Mouse (Mus musculus) testis, adult 2 months (tissue): ENCODE results near the gene Fam149a. TPM values are rescaled to one million over a fixed set of nuclear protein-coding genes. Genes with fewer than 3 reads are reported as not detected.

Source experiments
- H3K27ac ChIP-seq: fragments of 200-500 bp; 2 replicates; pipeline ENCODE4 v1.5.1; 2012; ENCODE audit warnings: low read depth, low read length; ENCODE audit not compliant: control insufficient read depth, insufficient read depth
- H3K27me3 ChIP-seq: fragments of 200-500 bp; 2 replicates; pipeline ENCODE4 v1.6.1; 2012; ENCODE audit warnings: mild to moderate bottlenecking, low read length, moderate library complexity; ENCODE audit not compliant: control insufficient read depth, insufficient read depth
- H3K36me3 ChIP-seq: fragments of 200-500 bp; 2 replicates; pipeline ENCODE4 v1.6.1; 2012; ENCODE audit warnings: mild to moderate bottlenecking, low read length; ENCODE audit not compliant: control insufficient read depth, insufficient read depth
- H3K4me1 ChIP-seq: fragments of 200-500 bp; 2 replicates; pipeline ENCODE4 v1.6.1; 2012; ENCODE audit warnings: low read length; ENCODE audit not compliant: control insufficient read depth, insufficient read depth
- H3K4me3 ChIP-seq: fragments of 200-500 bp; 2 replicates; pipeline ENCODE4 v1.5.1; 2012; ENCODE audit warnings: low read depth, mild to moderate bottlenecking, low read length, moderate library complexity, mixed read lengths; ENCODE audit not compliant: control insufficient read depth
- CTCF ChIP-seq: fragments of 200-500 bp; IDR thresholded peaks from 2 replicates; pipeline ENCODE4 v1.5.1; 2012; ENCODE audit warnings: low read depth, mild to moderate bottlenecking, inconsistent platforms, low read length, moderate library complexity; ENCODE audit not compliant: control insufficient read depth, insufficient read depth, insufficient replicate concordance
- POLR2A ChIP-seq: fragments of 200-500 bp; IDR thresholded peaks from 2 replicates; pipeline ENCODE4 v1.6.1; 2012; ENCODE audit warnings: low read depth, mild to moderate bottlenecking, inconsistent platforms, low read length, moderate library complexity; ENCODE audit not compliant: control insufficient read depth
- polyA plus RNA-seq: library from polyadenylated mRNA; depleted of rRNA; stranded (reverse); fragments of >200 nt; gene quantifications from 2 replicates; pipeline ENCODE4 v1.2.3, GENCODE M21; 2012; rRNA removed

Fam149a gene
- polyA plus RNA-seq, 1 experiment: 0.25 TPM

- Histone ChIP-seq H3K27me3 (no peaks in the 10 kb centered on the region), H3K4me1 (no peaks in the 10 kb centered on the region), H3K36me3 (no peaks in the 10 kb centered on the region), H3K27ac (no peak overlapping the region), H3K4me3 (no peak overlapping the region)
- TF ChIP-seq CTCF (no peak), POLR2A (no peak)
These were observed 76.6 kb downstream of the Fam149a start for GRCm38 (mm10) chr8:45305479-45305878.

GRCm38 (mm10) chr8:45304354-45304753 is 77.7 kb downstream of the Fam149a start:
- Histone ChIP-seq H3K4me1 (no peaks in the 10 kb centered on the region), H3K27ac (no peak overlapping the region), H3K27me3 (no peaks in the 10 kb centered on the region), H3K4me3 (no peak overlapping the region), H3K36me3 (no peaks in the 10 kb centered on the region)
- TF ChIP-seq CTCF: no peak
- TF ChIP-seq POLR2A: no peak

- no peaks in the 10 kb centered on the region for H3K4me1 ChIP-seq
- no peak for TF ChIP-seq CTCF
- no peak for TF ChIP-seq POLR2A
- H3K4me3 ChIP-seq: no peak overlapping the region
These were observed 79.7 kb downstream of the Fam149a start for GRCm38 (mm10) chr8:45302390-45302789.

DNA sequence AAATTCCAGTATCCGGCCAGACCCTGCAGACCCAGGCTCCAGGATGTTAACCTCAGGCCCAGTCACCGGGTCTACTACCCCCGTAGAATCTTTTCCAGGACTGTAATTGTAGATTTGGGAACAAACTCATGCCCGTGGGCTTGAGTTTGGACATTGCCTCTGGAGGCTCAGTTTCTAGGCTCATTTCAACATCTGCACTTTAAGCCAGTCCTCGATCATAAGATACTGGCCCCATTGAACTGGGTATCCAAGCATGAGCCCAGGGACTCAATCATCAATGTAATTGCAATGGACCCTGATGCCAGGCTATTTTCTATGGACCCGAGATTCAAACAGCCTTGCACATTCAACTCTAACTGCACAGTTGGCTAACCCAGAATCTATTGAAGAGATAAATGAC is 86.8 kb downstream of the Fam149a start:
- no peak overlapping the region for H3K4me3 ChIP-seq
- H3K27ac ChIP-seq: no peak overlapping the region
- no peaks in the 10 kb centered on the region for H3K4me1 ChIP-seq
- H3K27me3 ChIP-seq: no peaks in the 10 kb centered on the region
- no peak for TF ChIP-seq POLR2A
- TF ChIP-seq CTCF: no peak
- no peaks in the 10 kb centered on the region for H3K36me3 ChIP-seq

More at GRCm38 (mm10) chr8:45302390-45302789, 79.7 kb downstream of the Fam149a start:
- no peaks in the 10 kb centered on the region for H3K27me3 ChIP-seq
- H3K36me3 ChIP-seq: no peaks in the 10 kb centered on the region
- no peak overlapping the region for H3K27ac ChIP-seq

DNA sequence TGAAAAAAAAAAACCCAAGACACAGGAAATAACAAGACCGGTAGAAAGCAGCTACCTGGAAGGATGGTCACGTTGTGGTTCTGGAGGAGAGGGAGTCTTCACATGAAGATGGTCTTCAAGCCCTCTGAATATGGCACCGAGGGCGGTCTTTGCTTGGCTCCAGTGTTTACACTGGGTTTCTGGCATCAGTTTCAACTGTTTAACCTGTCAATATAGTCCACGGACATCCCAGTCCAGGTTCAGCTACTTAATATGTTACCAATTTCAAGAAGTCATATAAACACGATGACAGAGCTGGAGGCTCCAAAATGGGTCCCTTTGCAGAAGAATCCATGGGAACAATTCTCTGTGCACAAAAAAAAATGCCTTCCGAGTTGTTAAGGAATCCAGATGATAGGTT is 87.4 kb downstream of the Fam149a start, which contains the start of gene Klkb1:
Klkb1 (minus strand) TSS at position 173 of the 400 bp plus-strand sequence.
- Histone ChIP-seq H3K4me3 (no peak within 1 kb of the TSS), H3K36me3 (no peaks in the 10 kb centered on the region), H3K27me3 (no peaks in the 10 kb centered on the region), H3K4me1 (no peaks in the 10 kb centered on the region), H3K27ac (no peak within 1 kb of the TSS)
- TF ChIP-seq POLR2A (no peak), CTCF (no peak)

DNA sequence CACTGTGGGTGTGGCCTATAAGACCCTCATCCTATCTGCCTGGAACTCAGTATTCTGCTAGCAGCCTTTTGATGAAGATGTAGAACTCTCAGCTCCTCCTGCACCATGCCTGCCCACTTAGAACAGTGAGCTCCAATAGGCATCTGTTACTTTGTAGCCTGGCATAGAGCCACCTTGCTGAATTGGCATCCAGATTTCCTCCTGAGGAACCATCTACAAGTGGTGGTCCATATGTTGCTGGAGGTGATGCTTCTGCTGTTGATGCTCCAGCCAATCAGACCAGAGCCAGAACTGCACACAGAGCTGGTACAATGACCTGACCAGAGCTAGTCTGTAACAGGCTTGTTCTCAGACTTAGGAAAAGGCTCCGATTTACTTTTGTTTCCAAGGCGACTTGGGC is 90.3 kb downstream of the Fam149a start:
- Histone ChIP-seq H3K4me1 (no peaks in the 10 kb centered on the region), H3K36me3 (no peaks in the 10 kb centered on the region), H3K27me3 (no peaks in the 10 kb centered on the region), H3K4me3 (no peak overlapping the region), H3K27ac (no peak overlapping the region)
- TF ChIP-seq POLR2A (no peak), CTCF (no peak)

Other genes with a start within 250 kb of the Fam149a start
- gene F11, start 120.3 kb downstream of the Fam149a start, polyA plus RNA-seq: 1.4 and 1.6 TPM in 2 replicates
- gene Klkb1, start 87.4 kb downstream of the Fam149a start, polyA plus RNA-seq: 0.85 and 1.1 TPM in 2 replicates
- 0.82 and 1.6 TPM in 2 replicates for gene Gm45753, start 73.8 kb downstream of the Fam149a start, polyA plus RNA-seq
- gene Cyp4v3, start 49.1 kb downstream of the Fam149a start, polyA plus RNA-seq: 0.35 TPM in 2 replicates
- gene Tlr3, start 28.8 kb upstream of the Fam149a start, polyA plus RNA-seq: 0.68 and 0.69 TPM in 2 replicates
- 5.8 and 8.1 TPM in 2 replicates for gene Sorbs2, start 125.5 kb upstream of the Fam149a start, polyA plus RNA-seq